Comparison of ENCODE assay signal across 8 mouse cellular contexts in genomic region chr1:191317591-191318196, GRCm38 (mm10). TPM values are rescaled to one million over a fixed set of nuclear protein-coding genes. Genes with fewer than 3 reads are reported as not detected.
DNase-seq lines count a peak whose midpoint lies in the region; ATAC-seq and TF ChIP-seq lines count a peak whose summit lies in the region.

TSS of gene Nenf (minus strand) at chr1:191318194.

- H3K27ac ChIP-seq in cortical plate, adult 2 months (ENCODE audit: insufficient read depth, low read length): peak within 1 kb of the TSS; percentile 57
- H3K27ac ChIP-seq in hindbrain, embryonic 16.5 days (ENCODE audit: low read depth, low read length): peak within 1 kb of the TSS; percentile 71

- peaks cover 4% of the 10 kb centered on the region; the same call in 1 of the 2 replicates for H3K4me1 ChIP-seq in cortical plate, adult 2 months (ENCODE audit: control insufficient read depth, insufficient read depth, low read length)
- H3K4me1 ChIP-seq in hindbrain, embryonic 16.5 days (ENCODE audit: control insufficient read depth, insufficient read depth, low read depth, low read length): peaks cover 3% of the 10 kb centered on the region; the same call in 1 of the 2 replicates
- H3K4me1 ChIP-seq in megakaryocyte, embryonic 14.5 days: peaks cover 31% of the 10 kb centered on the region

- no peaks in the 10 kb centered on the region for H3K36me3 ChIP-seq in hindbrain, embryonic 16.5 days (ENCODE audit: control insufficient read depth, insufficient read depth, low read length)
- H3K36me3 ChIP-seq in megakaryocyte, embryonic 14.5 days (replicated peaks; ENCODE audit: low read length): no peaks in the 10 kb centered on the region

- TF ChIP-seq POLR2A in cortical plate, adult 2 months (IDR thresholded peaks at IDR 0.05; ENCODE audit: extremely low read depth, insufficient read depth, low read length): peak; percentile 47; the same call in 1 of the 2 replicates

- peak within 1 kb of the TSS; percentile 94 for H3K4me2 ChIP-seq in hindbrain, embryonic 16.5 days (ENCODE audit: low read length)

- peak; percentile 88 for ATAC-seq in hindbrain, embryonic 16.5 days

- intact Hi-C loops in left cerebral cortex, postnatal 10 days (cut with DNase I): loop anchor here (10.0 kb wide), 1 partner anchor 497 kb away; no protein-coding TSS in a partner anchor

- H3K27me3 ChIP-seq in hindbrain, embryonic 16.5 days (replicated peaks; ENCODE audit: control insufficient read depth, insufficient read depth, low read length): no peaks in the 10 kb centered on the region
- H3K27me3 ChIP-seq in megakaryocyte, embryonic 14.5 days (replicated peaks): peaks cover 14% of the 10 kb centered on the region

- no peak for TF ChIP-seq CTCF in cortical plate, adult 2 months (IDR thresholded peaks at IDR 0.05; ENCODE audit: extremely low read depth, insufficient read depth, low read length)

- WGBS in hindbrain, embryonic 16.5 days: under 1% methylated on average over 54 of the region's 54 CpGs

- peak; percentile 78 to 80 for DNase-seq in adrenal gland, adult 18-20 months (ENCODE audit: low spot score in 2 of 2)
- peak; percentile 46 to 72 for DNase-seq in gastrocnemius, adult 8-10 months (ENCODE audit: low spot score in 2 of 2)
- DNase-seq in left cerebral cortex, postnatal 10 days (ENCODE audit: extremely low spot score in 1 of 2, low spot score in 2 of 2): peak; percentile 58 to 86
- DNase-seq in right cerebral cortex, postnatal 14 days: peak; percentile 71
- peak; percentile 68 to 74 for DNase-seq in urinary bladder, postnatal 36 days (ENCODE audit: low spot score in 2 of 2)

- peak within 1 kb of the TSS; percentile 96 for H3K9ac ChIP-seq in hindbrain, embryonic 16.5 days (ENCODE audit: low read depth, low read length)

- no peaks in the 10 kb centered on the region for H3K9me3 ChIP-seq in hindbrain, embryonic 16.5 days (ENCODE audit: control insufficient read depth, low read length)
- peaks cover 4% of the 10 kb centered on the region; the same call in 1 of the 2 replicates for H3K9me3 ChIP-seq in megakaryocyte, embryonic 14.5 days

- H3K4me3 ChIP-seq in cortical plate, adult 2 months (ENCODE audit: insufficient read depth, low read length): peak within 1 kb of the TSS; percentile 64
- H3K4me3 ChIP-seq in hindbrain, embryonic 16.5 days (ENCODE audit: low read length): peak within 1 kb of the TSS; percentile 79
- H3K4me3 ChIP-seq in megakaryocyte, embryonic 14.5 days (replicated peaks): peak within 1 kb of the TSS; percentile 91

RNA-seq across cellular contexts. Expression of gene Nenf, which starts in this region (rescaled TPM):
- 10 to 100 TPM; 90.4 to 91.1 TPM for total RNA-seq in adrenal gland, adult 18-20 months (2021)
- polyA plus RNA-seq in cortical plate, adult 2 months (2012; rRNA removed): 170 and 175 TPM in 2 replicates
- 10 to 100 TPM; 58.2 to 77.0 (median 71.4) TPM for total RNA-seq in gastrocnemius, adult 8-10 months (2022)
- 141 and 149 TPM in 2 replicates for polyA plus RNA-seq in hindbrain, embryonic 16.5 days (2015; fragmentation: Nextera tagmentation; extraction: Ambion mirVana)
- 10 to 100 TPM; 81.5 to 82.4 TPM for total RNA-seq in left cerebral cortex, postnatal 10 days (2021)
- polyA plus RNA-seq in megakaryocyte, embryonic 14.5 days (2012; ENCODE audit: insufficient read depth, low replicate concordance): 20.2 and 31.8 TPM in 2 replicates

Comparison
In these comparisons a context has a peak if more than half of its experiments do, and no peak if none do; other contexts are left out.
1. Peak in every context shown above with its lines: DNase-seq, ATAC-seq, H3K4me3 ChIP-seq and H3K27ac ChIP-seq.